Mouse (Mus musculus) lung, embryonic 14.5 days (tissue): ENCODE data around the gene Bora. TPM values are rescaled to one million over a fixed set of nuclear protein-coding genes. Genes with fewer than 3 reads are reported as not detected.

ENCODE experiments used
- ATAC-seq: fragments of 200-750 bp; cut with Nextera tagmentation; 2 replicates; pipeline ENCODE4 v1.8.0; 2017; ENCODE audit warnings: mild to moderate bottlenecking, moderate TSS enrichment, moderate library complexity; ENCODE audit not compliant: insufficient read depth
- DNase-seq: peaks from one replicate; pipeline ENCODE4 v3.0.0-alpha.2; 2015
- H3K27ac ChIP-seq: fragments of 300-500 bp; sonication (generic); 2 replicates; pipeline ENCODE4 v1.5.1; 2014; ENCODE audit warnings: low read depth, mild to moderate bottlenecking, moderate library complexity
- H3K27me3 ChIP-seq: fragments of 300-500 bp; sonication (generic); 2 replicates; pipeline ENCODE4 v1.6.1; 2014; ENCODE audit warnings: low read length, control low read depth; ENCODE audit not compliant: insufficient read depth
- H3K36me3 ChIP-seq: fragments of 300-500 bp; sonication (generic); 2 replicates; pipeline ENCODE4 v1.6.1; 2014; ENCODE audit warnings: control low read depth; ENCODE audit not compliant: insufficient read depth
- H3K4me1 ChIP-seq: fragments of 300-500 bp; sonication (generic); 2 replicates; pipeline ENCODE4 v1.6.1; 2014; ENCODE audit warnings: antibody characterized with exemption, control low read depth; ENCODE audit not compliant: insufficient read depth
- H3K4me2 ChIP-seq: fragments of 300-500 bp; sonication (generic); 2 replicates; pipeline ENCODE4 v1.6.1; 2014; ENCODE audit warnings: mild to moderate bottlenecking
- H3K4me3 ChIP-seq: fragments of 300-500 bp; sonication (generic); 2 replicates; pipeline ENCODE4 v1.5.1; 2014; ENCODE audit warnings: low read depth, low read length
- H3K9ac ChIP-seq: fragments of 300-500 bp; sonication (generic); 2 replicates; pipeline ENCODE4 v1.6.1; 2014
- H3K9me3 ChIP-seq: fragments of 300-500 bp; sonication (generic); 2 replicates; pipeline ENCODE4 v1.6.1; 2016; ENCODE audit warnings: low read depth, low read length, control low read depth
- CTCF ChIP-seq: IDR thresholded peaks from 2 replicates; pipeline ENCODE4 v1.5.1; 2016; ENCODE audit warnings: antibody characterized with exemption, low read depth
- WGBS: fragments of 180-500 bp; shearing (Covaris S2); extraction: QIAGEN DNeasy Blood & Tissue Kit; methylation state at CpG from one replicate; pipeline ENCODE4 v1.1.7; 2014; 5-methylcytosine and 5-hydroxymethylcytosine counted together
- polyA plus RNA-seq: library from polyadenylated mRNA; unstranded; fragments of >200 nt; fragmentation: Nextera tagmentation; extraction: Ambion mirVana; gene quantifications from 2 replicates; pipeline ENCODE4 v1.2.1, GENCODE M21; 2014

The Bora gene
- polyA plus RNA-seq = 79.1 and 93.3 TPM in 2 replicates

DNA sequence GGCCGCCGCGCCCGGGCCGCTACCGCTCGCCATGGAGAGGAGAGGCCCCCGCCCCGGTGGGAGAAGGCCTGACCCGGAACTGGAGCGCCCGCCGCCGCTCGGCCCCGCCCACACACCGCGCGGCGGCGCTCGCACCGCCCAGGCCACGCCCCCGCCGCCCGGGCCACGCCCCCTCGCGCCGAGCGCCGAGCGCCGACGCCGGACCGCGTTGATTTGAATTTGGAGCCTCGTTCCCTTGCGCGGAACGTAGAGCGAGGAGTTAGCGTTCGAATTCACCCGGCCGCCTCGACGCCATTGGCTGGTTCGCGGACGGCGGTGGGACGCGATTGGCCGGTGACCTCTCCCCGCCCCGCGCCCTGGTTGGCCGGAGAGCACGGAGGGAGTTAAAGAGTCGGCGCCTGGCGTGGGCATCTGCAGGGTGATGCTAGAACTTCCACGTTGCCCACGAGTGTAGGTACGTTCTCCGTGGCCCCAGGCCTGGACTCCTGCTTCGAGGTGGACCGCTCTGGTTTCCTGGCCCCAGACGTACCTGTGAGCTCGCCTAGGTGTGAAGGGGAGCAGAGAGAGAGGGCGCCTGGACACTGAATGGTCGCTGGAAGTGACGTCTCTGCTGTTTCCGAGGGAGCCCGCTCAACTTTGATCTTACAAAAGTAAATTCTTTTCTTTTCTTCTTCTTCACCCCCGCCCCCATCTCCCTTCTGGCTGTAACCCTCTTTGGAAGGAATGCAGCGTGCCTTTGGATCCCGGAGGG, at the start of gene Bora, which contains the start of gene Mzt1:
Gene Bora (plus strand): TSS at position 192 of the 751 bp plus-strand sequence.
Gene Mzt1 (minus strand): TSS at position 104 of the 751 bp plus-strand sequence.
- Histone ChIP-seq H3K27me3 (no peaks in the 10 kb centered on the region), H3K27ac (peak within 1 kb of the TSS; percentile 97), H3K4me1 (peaks cover 11% of the 10 kb centered on the region; the same call in 1 of the 2 replicates), H3K4me2 (peak within 1 kb of the TSS; percentile 73), H3K9ac (peak within 1 kb of the TSS; percentile 97), H3K4me3 (peak within 1 kb of the TSS; percentile 97), H3K9me3 (no peaks in the 10 kb centered on the region), H3K36me3 (peaks cover 13% of the 10 kb centered on the region)
- peak; percentile 97 for ATAC-seq
- WGBS = under 1% methylated on average over 74 of the region's 81 CpGs
- no peak for TF ChIP-seq CTCF
- DNase-seq = peak; percentile 97

GRCm38 (mm10) chr14:99010224-99010919, 35.6 kb upstream of the Bora start:
- H3K36me3 ChIP-seq = no peaks in the 10 kb centered on the region
- H3K27me3 ChIP-seq = no peaks in the 10 kb centered on the region
- H3K27ac ChIP-seq = peak overlapping the region; percentile 61; the same call in 1 of the 2 replicates
- no peak for TF ChIP-seq CTCF
- no peak for DNase-seq
- H3K4me1 ChIP-seq = peaks cover 4% of the 10 kb centered on the region; the same call in 1 of the 2 replicates
- H3K9ac ChIP-seq = no peak overlapping the region
- H3K4me2 ChIP-seq = no peak overlapping the region
- WGBS = 43% methylated on average over 8 of the region's 8 CpGs
- ATAC-seq = no peak
- H3K4me3 ChIP-seq = no peak overlapping the region
- no peaks in the 10 kb centered on the region for H3K9me3 ChIP-seq

DNA sequence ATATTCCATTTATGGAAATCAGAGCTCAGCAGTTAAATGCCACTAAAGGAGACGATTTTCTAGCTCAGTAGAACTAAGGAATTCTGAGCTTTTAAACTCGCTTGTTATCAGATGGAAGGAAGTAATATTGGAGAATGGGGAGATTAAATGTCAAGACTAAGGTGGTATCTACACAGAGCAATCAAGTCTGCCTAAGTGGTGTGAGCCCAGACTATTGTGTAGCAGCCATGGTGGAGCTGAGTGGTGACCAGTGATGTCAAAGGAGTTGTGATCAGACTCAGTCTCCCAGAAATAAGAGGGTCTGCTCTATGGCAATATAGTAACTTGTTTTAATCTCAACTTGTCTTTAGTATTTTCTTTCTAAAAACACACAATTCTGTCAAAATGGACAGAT, 35.1 kb upstream of the Bora start:
- Histone ChIP-seq H3K4me2 (no peak overlapping the region), H3K36me3 (no peaks in the 10 kb centered on the region), H3K9me3 (no peaks in the 10 kb centered on the region), H3K4me1 (peaks cover 4% of the 10 kb centered on the region; the same call in 1 of the 2 replicates), H3K4me3 (no peak overlapping the region), H3K27me3 (no peaks in the 10 kb centered on the region), H3K9ac (no peak overlapping the region), H3K27ac (no peak overlapping the region)
- TF ChIP-seq CTCF = no peak
- DNase-seq = no peak
- WGBS = 23% methylated on average over 2 of the region's 2 CpGs
- no peak for ATAC-seq

DNA sequence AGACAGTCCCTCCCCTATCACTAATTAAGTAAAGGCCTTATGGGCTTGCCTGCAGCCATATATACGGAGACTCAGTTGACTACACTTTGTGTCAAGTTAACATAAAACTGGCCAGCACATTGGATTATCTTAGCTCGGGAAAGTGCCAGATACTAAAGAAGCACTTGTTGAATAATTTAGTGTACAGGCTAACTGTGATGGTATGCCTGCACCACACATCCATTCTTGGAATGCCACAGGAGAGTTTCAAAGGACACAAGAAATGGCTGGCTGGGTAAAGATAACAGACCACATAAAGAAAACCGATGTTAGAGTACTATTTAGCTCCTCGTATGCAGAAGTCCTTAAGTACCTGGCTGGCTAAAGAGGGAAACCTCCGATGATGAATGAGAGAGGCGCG, 27.3 kb upstream of the Bora start:
- WGBS = 67% methylated on average over 7 of the region's 7 CpGs
- 0 out of 2 replicates have a peak, but pooled peaks have one; percentile 41 for ATAC-seq
- TF ChIP-seq CTCF = no peak
- Histone ChIP-seq H3K9ac (no peak overlapping the region), H3K4me1 (no peaks in the 10 kb centered on the region), H3K36me3 (no peaks in the 10 kb centered on the region), H3K27ac (no peak overlapping the region), H3K4me3 (no peak overlapping the region), H3K27me3 (no peaks in the 10 kb centered on the region), H3K9me3 (no peaks in the 10 kb centered on the region), H3K4me2 (no peak overlapping the region)
- DNase-seq = no peak

GRCm38 (mm10) chr14:99019136-99019808, 26.8 kb upstream of the Bora start:
- 37% methylated on average over 10 of the region's 10 CpGs for WGBS
- H3K9me3 ChIP-seq = no peaks in the 10 kb centered on the region
- H3K4me3 ChIP-seq = no peak overlapping the region
- no peak overlapping the region for H3K27ac ChIP-seq
- DNase-seq = no peak
- TF ChIP-seq CTCF = no peak
- H3K4me2 ChIP-seq = 0 out of 2 replicates have a peak overlapping the region, but pooled peaks have one; percentile 12
- no peaks in the 10 kb centered on the region for H3K36me3 ChIP-seq
- no peaks in the 10 kb centered on the region for H3K27me3 ChIP-seq
- no peak; the same call in 1 of the 2 replicates for ATAC-seq
- no peak overlapping the region for H3K9ac ChIP-seq
- H3K4me1 ChIP-seq = no peaks in the 10 kb centered on the region

- TF ChIP-seq CTCF = peak; percentile 50
- H3K27me3 ChIP-seq = no peaks in the 10 kb centered on the region
- no peak overlapping the region; the same call in 1 of the 2 replicates for H3K9ac ChIP-seq
- peak overlapping the region; percentile 48 for H3K4me2 ChIP-seq
- DNase-seq (peak; percentile 81), ATAC-seq (no peak)
- H3K9me3 ChIP-seq = no peaks in the 10 kb centered on the region
- H3K4me3 ChIP-seq = no peak overlapping the region
- H3K4me1 ChIP-seq = no peaks in the 10 kb centered on the region
- no peak overlapping the region for H3K27ac ChIP-seq
- WGBS = 35% methylated on average over 12 of the region's 12 CpGs
- no peaks in the 10 kb centered on the region for H3K36me3 ChIP-seq
Measured at GRCm38 (mm10) chr14:99022346-99023086, 23.5 kb upstream of the Bora start.
